Mouse (Mus musculus) MEL (cell line): ENCODE results near the gene Ssmem1.

Experiments used
- POLR2A ChIP-seq, 2 experiments: IDR thresholded peaks; 2 replicates each; pipeline ENCODE4 v1.6.1; 2011 to 2012; ENCODE audit warnings: low read length in 2 of 2, mild to moderate bottlenecking in 2 of 2, control low read depth in 1 of 2, improper control_type of control experiment in 1 of 2, low read depth in 1 of 2, moderate library complexity in 1 of 2; ENCODE audit not compliant: control insufficient read depth in 1 of 2, insufficient read depth in 1 of 2, poor library complexity in 1 of 2
- ZNF384 ChIP-seq: IDR thresholded peaks from 2 replicates; pipeline ENCODE4 v1.6.1; 2012; ENCODE audit warnings: low read depth, mild to moderate bottlenecking, inconsistent platforms, low read length, improper control_type of control experiment

GRCm38 (mm10) chr6:30461755-30462344 is 47.8 kb upstream of the Ssmem1 start:
- TF ChIP-seq ZNF384: no peak
- no peak for TF ChIP-seq POLR2A (IDR thresholded peaks at IDR 0.05; ENCODE audit: control insufficient read depth in 1 of 2, insufficient read depth in 1 of 2, low read depth in 1 of 2, low read length in 2 of 2, poor library complexity in 1 of 2)
